Mouse (Mus musculus) brain, embryonic 14.5 days (tissue): ENCODE data around the gene Dcaf5. TPM values are rescaled to one million over a fixed set of nuclear protein-coding genes. Genes with fewer than 3 reads are reported as not detected.

Experiments used
- DNase-seq: peaks from one replicate; pipeline ENCODE4 v3.0.0-alpha.2; 2011; ENCODE audit warnings: low read depth
- CTCF ChIP-seq: fragments of 200-500 bp; IDR thresholded peaks from 2 replicates; pipeline ENCODE4 v1.5.1; 2012; ENCODE audit warnings: inconsistent platforms, mild to moderate bottlenecking, moderate library complexity, borderline replicate concordance; ENCODE audit not compliant: insufficient read depth, insufficient read length; ENCODE audit errors: extremely low read depth
- POLR2A ChIP-seq: fragments of 200-500 bp; IDR thresholded peaks from 2 replicates; pipeline ENCODE4 v1.6.1; 2012; ENCODE audit warnings: mild to moderate bottlenecking, inconsistent platforms, borderline replicate concordance; ENCODE audit not compliant: poor library complexity, insufficient read depth, insufficient read length, severe bottlenecking; ENCODE audit errors: extremely low read depth
- polyA plus RNA-seq: library from polyadenylated mRNA; depleted of rRNA; stranded (reverse); fragments of >200 nt; gene quantifications from 2 replicates; pipeline ENCODE4 v1.2.3, GENCODE M21; 2012

The Dcaf5 gene
- polyA plus RNA-seq, 1 experiment: 53.7 TPM

- TF ChIP-seq POLR2A (no peak), CTCF (peak; percentile 8; the same call in 1 of the 2 replicates)
- DNase-seq: no peak
Observed at GRCm38 (mm10) chr12:80440957-80441356, 4.6 kb upstream of the Dcaf5 start.

GRCm38 (mm10) chr12:80437051-80437675 is 762 bp upstream of the Dcaf5 start:
- DNase-seq: no peak
- no peak for TF ChIP-seq CTCF
- TF ChIP-seq POLR2A: no peak

GRCm38 (mm10) chr12:80435887-80436286 is 514 bp downstream of the Dcaf5 start:
- no peak for DNase-seq

GRCm38 (mm10) chr12:80434961-80435691 is 1.3 kb downstream of the Dcaf5 start:
- TF ChIP-seq POLR2A (peak; percentile 27; the same call in 1 of the 2 replicates), CTCF (no peak)
- peak; percentile 88 for DNase-seq

More at GRCm38 (mm10) chr12:80435887-80436286, 514 bp downstream of the Dcaf5 start:
- TF ChIP-seq CTCF (no peak), POLR2A (no peak)

GRCm38 (mm10) chr12:80434601-80434960 is 1.8 kb downstream of the Dcaf5 start:
- TF ChIP-seq POLR2A: no peak
- no peak for TF ChIP-seq CTCF
- DNase-seq: peak; percentile 51

- TF ChIP-seq CTCF (no peak), POLR2A (no peak)
- DNase-seq: no peak
Observed at GRCm38 (mm10) chr12:80433266-80433665, 3.1 kb downstream of the Dcaf5 start.

- TF ChIP-seq POLR2A (no peak), CTCF (no peak)
- no peak for DNase-seq
Observed at GRCm38 (mm10) chr12:80427683-80428082, 8.7 kb downstream of the Dcaf5 start.

- TF ChIP-seq CTCF: no peak
- no peak for TF ChIP-seq POLR2A
- peak; percentile 8 for DNase-seq
Observed at GRCm38 (mm10) chr12:80415100-80415499, 21.3 kb downstream of the Dcaf5 start.

- TF ChIP-seq POLR2A (no peak), CTCF (no peak)
- DNase-seq: no peak
Observed at GRCm38 (mm10) chr12:80410855-80411254, 25.5 kb downstream of the Dcaf5 start.

GRCm38 (mm10) chr12:80407824-80408223 is 28.6 kb downstream of the Dcaf5 start:
- no peak for TF ChIP-seq POLR2A
- TF ChIP-seq CTCF: peak; percentile 56; the same call in 1 of the 2 replicates
- DNase-seq: peak; percentile 41

- peak; percentile 44 for DNase-seq
- TF ChIP-seq CTCF (peak; percentile 60; the same call in 1 of the 2 replicates), POLR2A (no peak)
Observed at GRCm38 (mm10) chr12:80406650-80407049, 29.8 kb downstream of the Dcaf5 start.
